Mouse (Mus musculus) heart, postnatal 0 days (tissue): ENCODE data around the gene Aprt.

Experiments used
- CTCF ChIP-seq: IDR thresholded peaks from 2 replicates; pipeline ENCODE4 v1.5.1; 2016; ENCODE audit warnings: antibody characterized with exemption, control low read depth, low read depth
- EP300 ChIP-seq: IDR thresholded peaks from 2 replicates; pipeline ENCODE4 v1.6.1; 2016; ENCODE audit warnings: antibody characterized with exemption, low read depth

GRCm38 (mm10) chr8:122547815-122548214 lies 28.9 kb downstream of the Aprt start:
- no peak for TF ChIP-seq CTCF
- TF ChIP-seq EP300, result no peak
